Mouse (Mus musculus): ENCODE results near the gene Wtip. TPM values are rescaled to one million over a fixed set of nuclear protein-coding genes. Genes with fewer than 3 reads are reported as not detected.

Wtip gene
- not detected in 4 replicates for total RNA-seq (2023)

GRCm38 (mm10) chr7:34133117-34133762, at the start of gene Wtip:
Gene Wtip, minus strand, starts transcription at chr7:34133268.

DNA sequence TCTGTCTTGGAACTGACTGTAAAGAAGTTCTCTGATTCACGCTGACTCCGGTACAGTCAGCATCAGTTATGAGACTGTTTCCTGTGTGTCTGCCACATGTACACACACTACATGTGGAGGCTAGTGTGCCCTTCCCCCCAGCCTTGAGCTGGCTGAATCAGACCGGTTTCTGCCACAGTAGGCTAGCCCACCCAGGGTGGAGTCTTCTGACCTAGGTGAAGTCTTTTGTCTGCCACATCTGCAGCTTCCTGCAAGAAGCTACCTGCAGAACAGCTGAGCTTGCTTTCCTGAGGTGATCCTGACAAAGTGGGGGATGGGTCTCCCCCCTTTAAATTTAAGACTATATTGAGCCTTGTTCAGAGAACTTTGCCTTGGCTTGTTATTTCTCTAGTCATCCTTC, 36.4 kb upstream of the Wtip start, which contains the start of gene Uba2:
Gene Uba2 (minus strand): TSS at position 146 of the 400 bp plus-strand sequence.

DNA sequence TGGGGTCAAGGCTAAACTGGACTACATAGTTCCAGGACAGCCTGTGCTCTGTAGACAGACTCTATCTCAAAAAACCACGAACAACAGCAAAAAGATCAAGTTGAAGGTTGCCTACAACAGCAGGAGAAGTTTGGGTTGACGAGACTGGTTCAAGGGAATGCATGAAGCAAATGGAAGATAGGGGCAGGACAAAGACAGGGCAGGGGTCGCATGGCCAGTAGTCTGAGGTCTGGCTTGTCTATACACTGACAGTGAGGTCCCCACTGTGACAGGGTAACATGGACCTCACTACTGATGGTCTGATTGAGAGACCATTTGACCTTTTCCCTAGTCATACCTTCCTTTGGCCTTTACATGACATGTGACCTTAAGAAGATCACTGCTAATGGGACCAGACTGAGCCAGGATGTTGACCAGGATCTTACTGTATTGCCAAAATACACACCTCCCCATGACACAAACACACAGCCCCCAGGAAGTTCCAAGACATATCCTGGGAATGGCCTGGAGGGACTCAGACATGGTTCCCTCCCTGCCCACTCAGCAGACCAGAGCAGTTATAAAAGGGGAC, 38.1 kb downstream of the Wtip start, which contains the start of gene Scgb1b30:
Gene Scgb1b30 (plus strand): TSS at position 521 of the 571 bp plus-strand sequence.

Other genes starting within 250 kb of the Wtip start
- gene Scgb2b26, start 188.2 kb downstream of the Wtip start, total RNA-seq (2023) = not detected in 4 replicates
- gene Scgb2b27, start 119.3 kb downstream of the Wtip start, total RNA-seq (2023) = not detected in 4 replicates
- not detected in 4 replicates for gene Scgb1b27, start 111.8 kb downstream of the Wtip start, total RNA-seq (2023)
- not detected in 4 replicates for gene Scgb1b30, start 37.8 kb downstream of the Wtip start, total RNA-seq (2023)
- 72.5 to 86.4 TPM (median 80.1 TPM) in 4 replicates for gene Uba2, start 36.3 kb upstream of the Wtip start, total RNA-seq (2023)
- gene Pdcd2l, start 63.4 kb upstream of the Wtip start, total RNA-seq (2023) = 23.1 to 29.1 TPM (median 27.4 TPM) in 4 replicates
- 232 to 261 TPM (median 253 TPM) in 4 replicates for gene Gpi1, start 97.1 kb upstream of the Wtip start, total RNA-seq (2023)
- not detected in 4 replicates for gene Gm6096, start 117.8 kb upstream of the Wtip start, total RNA-seq (2023)
- 60.7 to 67.4 TPM (median 63.4 TPM) in 4 replicates for gene 4931406P16Rik, start 180.3 kb upstream of the Wtip start, total RNA-seq (2023)

Data from B cell, adult 62 days (primary cell).